Mouse (Mus musculus) 3134 (cell line): ENCODE results near the gene Cldn19.

ENCODE experiments used
- DNase-seq: peaks from one replicate; pipeline ENCODE4 v3.0.0-alpha.2; 2011; ENCODE audit warnings: low spot score; ENCODE audit not compliant: insufficient read length; ENCODE audit errors: extremely low read depth

Cldn19 gene

DNA sequence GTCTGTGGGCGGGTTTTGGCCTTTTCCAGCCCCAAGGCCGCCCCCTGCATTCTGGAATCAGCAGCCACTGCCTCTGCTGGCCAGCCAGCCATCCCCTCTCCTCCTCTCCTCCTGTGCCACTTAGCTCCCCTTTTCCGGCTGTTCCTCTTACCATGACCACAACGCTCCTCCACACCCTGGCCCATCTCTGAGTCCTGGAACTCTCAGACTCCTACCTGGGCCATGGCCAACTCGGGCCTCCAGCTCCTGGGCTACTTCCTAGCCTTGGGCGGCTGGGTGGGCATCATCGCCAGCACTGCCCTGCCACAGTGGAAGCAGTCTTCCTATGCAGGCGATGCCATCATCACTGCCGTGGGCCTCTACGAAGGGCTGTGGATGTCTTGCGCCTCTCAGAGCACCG lies at the start of gene Cldn19:
Gene Cldn19, plus strand, starts transcription at position 64 of the 400 bp plus-strand sequence.
- DNase-seq = no peak

DNA sequence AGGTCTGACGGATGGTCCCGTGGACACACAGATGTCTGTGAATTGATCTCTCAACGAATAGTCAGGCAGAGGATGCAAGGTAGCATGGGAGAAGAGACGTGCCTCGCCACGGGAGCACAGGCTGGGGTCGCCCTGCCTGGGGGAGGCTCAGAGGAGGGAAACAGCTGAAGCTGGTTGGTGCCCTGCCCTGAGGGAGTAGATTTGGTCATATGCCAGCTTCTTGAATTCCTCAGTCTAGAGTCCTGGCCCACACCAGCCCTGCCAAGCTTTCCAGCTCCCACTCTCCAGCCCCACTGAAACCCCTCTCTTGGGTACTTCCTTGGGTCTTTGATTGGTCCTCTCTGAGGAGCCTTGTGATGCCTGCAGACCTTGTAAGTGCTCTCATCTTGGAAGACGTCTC lies 38.5 kb upstream of the Cldn19 start:
- DNase-seq = no peak

DNA sequence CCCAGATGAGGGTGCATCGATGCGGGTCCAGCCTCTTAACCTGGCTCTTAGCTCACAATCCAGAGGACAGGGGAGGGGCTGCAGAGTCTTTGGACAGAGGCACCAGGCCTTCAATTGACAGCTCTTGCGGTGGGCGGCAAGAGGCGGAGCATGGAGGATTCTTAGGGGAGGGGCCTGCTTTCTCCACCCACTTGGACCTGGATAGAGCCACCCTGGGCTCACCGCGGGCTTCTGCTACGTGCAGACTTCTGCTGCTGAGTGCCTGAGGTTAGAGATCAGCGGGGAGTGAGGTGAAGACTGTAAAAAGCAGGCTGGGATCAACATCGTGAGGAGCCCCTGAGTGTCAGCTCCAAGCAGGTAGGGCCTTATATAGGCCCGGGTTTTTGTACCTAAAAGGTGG lies 37.0 kb upstream of the Cldn19 start, which contains the start of gene Tmem269:
Gene Tmem269, minus strand, starts transcription at position 49 of the 400 bp plus-strand sequence.
- DNase-seq = no peak

DNA sequence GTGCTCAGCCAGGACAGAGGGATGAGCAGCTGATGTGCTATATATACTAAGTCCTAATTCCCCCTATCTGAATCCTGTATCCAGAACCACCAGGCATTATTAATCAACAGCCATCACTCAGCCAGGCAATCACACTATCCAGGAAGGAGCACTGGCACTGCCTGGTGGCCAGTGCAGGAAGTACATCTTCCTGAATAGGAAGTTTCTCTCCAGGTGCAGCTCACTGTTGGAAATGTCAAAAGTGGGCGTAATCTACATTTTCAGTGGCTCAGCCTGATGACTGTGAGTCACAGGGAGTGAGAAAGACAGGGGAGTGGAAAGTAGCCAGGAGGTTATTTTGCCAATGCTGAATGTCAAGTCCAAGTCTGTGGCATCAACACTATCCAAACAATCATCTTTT lies 31.5 kb upstream of the Cldn19 start:
- DNase-seq = peak; percentile 47

DNA sequence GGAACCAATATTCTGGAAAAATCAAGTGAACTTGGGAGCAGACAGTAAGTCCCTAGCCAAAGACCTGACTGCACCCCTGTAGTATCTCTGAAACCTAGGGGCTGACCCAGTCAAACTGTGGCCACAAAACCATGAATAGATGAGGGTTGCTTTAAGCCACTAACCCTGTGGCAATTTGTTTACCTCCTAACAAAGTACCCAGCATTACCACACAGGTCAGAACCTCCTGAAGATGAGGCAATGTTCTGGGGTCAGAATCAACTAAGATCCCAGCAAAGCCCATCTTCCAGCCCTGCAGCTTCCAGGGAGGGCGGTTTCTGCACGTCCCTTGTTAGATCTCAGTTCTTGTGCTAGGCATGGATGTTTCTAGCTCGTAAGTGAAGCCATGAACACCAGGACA lies 30.7 kb upstream of the Cldn19 start:
- DNase-seq = no peak

DNA sequence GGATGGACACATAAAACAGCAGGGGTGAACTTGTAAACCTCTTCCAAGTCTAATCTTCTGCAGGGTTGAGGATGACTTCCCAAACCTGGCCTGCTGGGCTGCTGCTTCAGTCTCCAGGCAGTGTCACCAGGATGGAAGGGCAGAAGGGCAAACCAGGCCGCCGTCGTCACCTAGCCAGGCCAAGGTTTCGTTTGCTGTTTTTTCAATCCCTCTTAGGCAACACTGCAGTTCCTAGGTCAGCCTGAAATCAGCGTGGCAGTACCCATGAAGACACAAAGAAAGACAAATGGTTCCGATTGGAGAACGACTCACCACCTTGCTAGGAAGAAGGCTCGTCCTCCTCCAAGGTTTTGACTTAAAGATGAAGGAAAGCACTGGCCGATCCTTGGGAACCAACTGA lies 29.5 kb upstream of the Cldn19 start:
- no peak for DNase-seq

DNA sequence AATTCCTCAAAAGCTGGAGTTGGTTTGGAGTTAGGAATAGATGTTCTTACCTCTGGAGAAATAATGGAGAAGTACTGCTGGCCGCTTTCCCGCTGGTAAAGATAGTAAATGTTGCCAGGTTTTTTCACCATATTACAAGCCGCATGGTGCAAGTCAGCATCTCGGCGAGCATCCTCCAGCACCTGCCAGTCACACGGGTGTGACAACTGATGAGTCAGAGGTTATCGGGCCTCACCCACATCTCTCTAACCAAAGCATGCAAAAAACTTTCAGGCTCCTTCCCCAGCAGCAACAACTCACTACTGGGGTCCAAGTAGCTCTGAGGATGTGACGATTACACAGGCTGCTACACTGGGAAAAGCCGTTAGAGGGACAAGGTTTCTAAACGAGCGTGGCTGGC lies 28.5 kb upstream of the Cldn19 start:
- no peak for DNase-seq

DNA sequence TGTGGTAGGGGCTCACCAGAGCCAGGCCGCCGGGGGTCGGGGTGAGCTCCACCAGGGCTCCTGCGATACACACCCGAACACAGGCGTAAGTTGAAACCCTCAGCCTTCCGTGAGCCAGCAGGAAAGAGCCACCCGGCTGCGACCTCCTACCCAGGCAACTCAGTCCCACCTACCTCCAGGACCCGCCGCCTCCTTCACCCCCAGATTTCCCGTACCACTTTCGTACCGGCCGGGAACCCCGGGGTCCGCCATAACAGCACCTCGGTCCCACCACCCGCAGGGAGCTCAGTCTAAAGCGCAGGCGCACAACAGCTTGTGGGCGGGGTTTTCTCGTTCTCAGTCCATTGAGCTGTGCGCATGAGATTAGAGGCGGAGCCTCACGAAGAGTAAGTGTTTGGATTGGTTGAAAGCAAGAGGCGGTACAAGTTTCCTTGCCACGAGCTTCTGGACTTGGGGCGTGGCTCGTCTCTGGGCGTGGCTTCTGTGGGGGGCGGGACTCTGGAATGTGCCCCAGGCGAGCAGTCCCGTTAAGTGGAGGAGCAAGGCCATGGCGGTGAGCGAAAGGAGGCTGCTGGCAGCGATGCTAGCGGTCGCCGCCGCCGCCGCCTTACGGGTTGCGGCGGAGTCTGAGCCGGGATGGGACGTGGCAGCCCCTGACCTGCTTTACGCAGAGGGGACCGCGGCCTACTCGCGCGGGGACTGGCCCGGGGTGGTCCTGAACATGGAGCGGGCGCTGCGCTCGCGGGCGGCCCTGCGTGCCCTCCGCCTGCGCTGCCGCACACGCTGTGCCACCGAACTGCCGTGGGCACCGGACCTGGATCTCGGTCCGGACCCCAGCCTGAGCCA lies 22.6 kb upstream of the Cldn19 start, which contains the start of the genes AU022252 and P3h1:
Gene AU022252, minus strand, starts transcription at position 303 of the 846 bp plus-strand sequence.
Gene P3h1, plus strand, starts transcription at position 506 of the 846 bp plus-strand sequence.
- DNase-seq = peak; percentile 96

DNA sequence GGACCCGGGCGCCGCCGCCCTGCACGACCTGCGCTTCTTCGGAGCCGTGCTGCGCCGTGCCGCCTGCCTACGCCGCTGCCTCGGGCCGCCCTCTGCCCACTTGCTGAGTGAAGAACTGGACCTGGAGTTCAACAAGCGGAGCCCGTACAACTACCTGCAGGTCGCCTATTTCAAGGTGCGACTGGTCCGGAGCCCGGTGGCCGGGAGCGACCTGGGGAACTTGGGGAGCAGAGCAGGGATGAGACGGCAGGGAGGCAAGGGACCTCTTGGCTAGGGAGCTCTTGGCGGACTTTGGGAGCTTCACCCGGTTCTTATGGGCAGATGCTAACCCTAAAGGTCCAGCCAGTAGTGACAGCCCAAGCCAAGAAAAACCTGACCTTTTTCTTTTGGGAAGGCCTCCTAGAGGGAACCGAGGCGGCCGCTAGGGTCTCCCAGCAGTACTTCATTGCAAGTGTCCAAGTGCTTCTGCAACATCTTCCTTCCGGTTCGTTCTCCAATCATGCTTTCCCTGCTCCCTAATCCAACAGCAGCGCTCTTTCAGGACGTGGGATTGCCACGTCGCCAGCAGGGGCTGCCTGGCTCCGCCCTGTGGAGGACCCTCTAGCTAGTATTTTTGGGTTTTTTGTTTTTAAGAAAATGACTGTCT lies 21.8 kb upstream of the Cldn19 start:
- DNase-seq = peak; percentile 62

DNA sequence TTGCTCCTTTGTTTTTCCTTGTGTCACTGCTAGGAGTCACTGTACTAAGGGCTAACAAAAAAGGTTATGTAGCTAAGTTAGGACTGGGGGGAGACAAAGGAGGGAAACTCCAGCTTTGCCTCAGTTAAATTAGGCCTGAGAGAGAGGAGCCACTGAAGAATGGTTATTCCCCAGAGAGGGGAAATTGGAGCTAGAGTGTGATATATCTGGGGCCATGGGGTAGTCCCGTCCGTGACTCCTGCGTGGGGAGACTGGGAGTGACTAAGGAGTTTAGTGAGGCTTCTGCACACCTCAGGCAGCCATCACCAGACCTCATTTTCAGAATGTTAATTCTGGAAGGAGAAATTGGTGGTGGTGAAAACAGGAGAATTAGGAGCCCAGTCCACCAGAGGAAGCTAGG lies 20.9 kb upstream of the Cldn19 start:
- no peak for DNase-seq

DNA sequence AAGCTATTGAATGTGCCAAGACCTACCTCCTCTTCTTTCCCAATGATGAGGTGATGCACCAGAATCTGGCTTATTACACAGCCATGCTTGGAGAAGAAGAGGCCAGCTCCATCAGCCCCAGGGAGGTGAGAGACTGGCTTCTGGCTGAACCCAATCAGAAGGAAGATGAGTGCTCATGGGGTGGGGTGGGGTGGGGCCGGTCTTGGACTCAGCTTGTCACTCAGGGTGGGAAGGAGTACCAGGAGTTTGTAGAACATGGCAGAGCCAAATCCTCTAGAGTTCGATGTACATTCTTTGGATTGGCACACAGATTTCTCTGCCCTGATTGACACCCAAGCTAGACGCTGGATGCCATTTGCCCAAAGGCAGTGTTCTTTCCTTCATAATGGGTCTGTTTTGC lies 16.6 kb upstream of the Cldn19 start:
- DNase-seq = no peak

DNA sequence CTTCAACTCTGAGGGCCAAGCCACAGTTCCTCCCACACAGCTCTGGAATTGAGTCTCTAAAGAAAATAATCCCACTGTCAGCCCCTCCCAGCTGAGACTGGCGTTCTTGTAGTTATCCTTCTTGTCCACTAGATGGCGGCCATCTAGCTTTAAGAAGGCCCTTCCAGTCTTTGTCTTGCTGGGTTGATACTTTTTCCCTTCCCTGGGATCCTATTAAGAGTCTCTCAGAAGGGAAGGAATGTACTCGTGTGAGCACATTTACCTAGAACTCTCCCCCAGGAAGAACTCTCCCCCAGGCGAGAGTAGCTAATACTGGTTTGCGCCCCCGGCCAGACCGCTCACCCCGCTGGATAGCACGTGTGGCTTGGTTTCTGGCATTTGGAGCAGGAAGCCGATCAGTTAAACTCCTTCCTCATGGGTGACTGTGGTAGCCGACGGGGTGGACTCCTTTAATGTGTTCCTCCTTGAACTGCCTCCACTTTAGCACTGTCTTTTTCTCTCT lies 16.0 kb upstream of the Cldn19 start:
- peak; percentile 51 for DNase-seq

DNA sequence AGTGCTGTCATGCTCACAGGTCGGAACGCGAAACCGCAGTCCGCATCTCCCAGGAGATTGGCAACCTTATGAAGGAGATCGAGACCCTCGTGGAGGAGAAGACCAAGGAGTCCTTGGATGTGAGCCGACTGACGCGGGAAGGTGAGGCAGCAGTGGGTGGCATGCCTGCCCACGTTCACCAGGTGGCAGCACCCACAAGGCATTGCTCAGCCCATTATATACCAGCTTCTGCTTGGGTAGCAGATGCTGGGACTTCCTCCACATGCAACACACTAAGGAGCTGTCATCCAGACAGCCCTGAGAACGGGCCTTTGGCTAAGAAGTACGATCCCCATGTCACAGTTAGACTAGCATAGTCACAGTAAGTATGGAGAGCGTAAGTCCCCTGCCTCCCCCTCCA lies 13.6 kb upstream of the Cldn19 start:
- DNase-seq = no peak

DNA sequence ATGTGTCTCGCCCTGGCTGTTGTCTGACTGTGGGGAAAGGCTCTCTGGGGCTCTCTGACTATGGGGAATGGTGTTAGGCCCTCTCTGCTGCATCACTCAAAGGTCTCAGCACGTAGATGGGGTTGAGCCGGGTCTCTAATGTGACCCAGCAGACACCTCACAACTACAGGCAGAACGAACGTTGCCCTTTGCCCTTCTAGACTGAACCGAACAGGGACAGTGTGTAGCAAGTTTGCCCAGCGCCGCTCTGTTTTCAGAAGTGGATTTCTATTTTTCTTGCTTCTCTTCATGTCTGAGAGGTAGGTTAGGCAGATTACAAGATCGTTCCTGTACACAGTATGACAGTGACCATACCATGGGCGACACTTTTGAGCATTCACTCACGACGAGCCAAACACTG lies 12.6 kb upstream of the Cldn19 start:
- DNase-seq = no peak

DNA sequence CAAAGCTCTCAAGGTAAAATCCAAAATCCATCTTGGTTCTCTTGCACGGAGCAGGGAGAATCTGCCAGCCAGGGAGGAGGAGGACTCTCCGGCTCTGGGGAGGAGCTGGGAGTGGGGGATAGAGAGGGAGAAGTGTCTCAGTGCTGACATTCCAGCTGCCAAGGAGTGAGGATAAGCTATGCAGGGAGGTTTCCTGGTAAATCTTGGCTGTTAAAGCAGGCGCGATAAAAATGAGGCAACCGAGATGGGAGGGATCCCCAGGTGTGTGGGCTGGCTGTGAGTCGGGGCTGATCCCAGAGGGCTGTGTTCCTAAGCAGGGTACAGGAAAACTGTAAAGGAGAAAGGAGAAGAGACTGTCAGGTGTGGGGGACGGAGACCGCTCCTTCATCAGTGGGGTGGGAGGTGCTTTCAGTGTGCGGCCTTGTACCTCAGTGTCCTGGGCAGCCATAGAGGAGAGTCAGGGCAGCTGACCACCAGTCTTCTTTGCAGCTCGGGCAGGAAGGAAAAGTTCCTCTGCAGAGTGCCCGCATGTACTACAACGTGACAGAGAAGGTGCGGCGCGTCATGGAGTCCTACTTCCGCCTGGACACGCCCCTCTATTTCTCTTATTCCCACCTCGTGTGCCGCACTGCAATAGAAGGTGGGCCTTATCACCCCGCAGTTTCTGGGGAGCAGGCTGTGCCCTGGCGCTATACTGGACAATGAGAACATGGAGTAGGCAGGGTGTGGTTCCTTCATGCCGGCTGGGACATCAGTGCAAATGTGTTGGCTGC lies 10.6 kb upstream of the Cldn19 start:
- DNase-seq = no peak

DNA sequence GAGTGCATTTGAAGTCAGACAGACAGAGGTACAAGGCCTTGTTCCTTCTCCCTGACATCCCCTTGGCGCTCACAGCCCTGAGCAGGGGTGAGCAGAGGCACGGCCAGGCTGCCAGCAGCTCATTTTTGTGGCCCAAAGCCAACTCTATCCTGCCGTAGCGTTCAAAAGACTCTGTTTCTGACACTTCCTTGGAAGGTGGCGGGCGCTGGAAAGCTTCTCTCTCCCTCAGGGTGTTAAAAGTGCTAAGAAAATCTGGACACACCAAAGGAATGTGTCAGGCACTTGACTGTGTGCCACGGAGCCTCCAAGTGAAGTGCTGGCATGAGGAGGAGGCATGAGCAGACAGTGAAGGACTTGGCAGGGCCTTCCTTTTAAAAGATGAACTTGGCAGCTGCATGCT lies 9.7 kb upstream of the Cldn19 start:
- peak; percentile 38 for DNase-seq

DNA sequence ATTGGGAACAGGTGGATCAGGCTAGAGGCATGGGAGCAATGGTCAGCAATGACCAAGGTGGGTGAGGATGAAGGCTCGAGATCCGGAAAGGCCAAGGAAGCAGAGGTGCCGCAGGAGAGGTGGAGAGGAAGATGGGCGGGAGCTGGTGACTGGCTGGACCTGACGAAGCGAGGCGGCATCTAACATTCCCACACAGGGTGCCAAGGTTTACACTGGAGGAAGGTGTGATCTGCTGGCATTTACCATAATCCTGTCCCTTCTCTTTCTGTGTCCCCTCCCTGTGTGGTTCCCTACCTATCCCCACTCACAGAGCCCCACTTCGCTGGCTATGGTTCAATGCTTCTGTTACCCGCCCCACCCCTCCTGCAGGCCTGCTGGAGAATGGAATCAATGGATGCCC lies 9.3 kb upstream of the Cldn19 start:
- DNase-seq = no peak

DNA sequence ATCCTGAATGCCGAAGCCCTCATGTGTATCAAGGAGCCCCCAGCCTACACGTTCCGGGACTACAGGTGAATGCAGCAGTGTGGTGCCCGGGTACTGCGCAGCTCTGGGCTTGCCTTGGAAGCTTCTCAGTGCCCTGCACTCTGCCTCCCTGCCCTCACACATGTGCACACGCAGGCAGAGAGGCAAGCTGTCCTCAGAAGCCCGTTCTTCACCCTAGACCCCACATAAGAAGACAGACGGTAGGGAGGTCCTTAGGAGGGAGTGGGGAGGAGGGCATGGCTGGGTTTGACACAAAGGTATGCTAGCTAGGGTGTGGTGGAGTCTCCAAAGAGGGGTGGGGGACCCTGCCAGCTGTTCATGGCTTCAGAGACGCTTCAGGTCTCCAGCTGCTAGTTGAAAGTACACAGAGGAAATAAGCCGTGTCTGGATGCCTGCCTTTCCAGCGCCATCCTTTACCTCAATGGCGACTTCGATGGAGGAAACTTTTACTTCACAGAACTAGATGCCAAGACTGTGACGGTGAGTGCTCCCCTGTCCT lies 8.5 kb upstream of the Cldn19 start:
- DNase-seq = no peak

DNA sequence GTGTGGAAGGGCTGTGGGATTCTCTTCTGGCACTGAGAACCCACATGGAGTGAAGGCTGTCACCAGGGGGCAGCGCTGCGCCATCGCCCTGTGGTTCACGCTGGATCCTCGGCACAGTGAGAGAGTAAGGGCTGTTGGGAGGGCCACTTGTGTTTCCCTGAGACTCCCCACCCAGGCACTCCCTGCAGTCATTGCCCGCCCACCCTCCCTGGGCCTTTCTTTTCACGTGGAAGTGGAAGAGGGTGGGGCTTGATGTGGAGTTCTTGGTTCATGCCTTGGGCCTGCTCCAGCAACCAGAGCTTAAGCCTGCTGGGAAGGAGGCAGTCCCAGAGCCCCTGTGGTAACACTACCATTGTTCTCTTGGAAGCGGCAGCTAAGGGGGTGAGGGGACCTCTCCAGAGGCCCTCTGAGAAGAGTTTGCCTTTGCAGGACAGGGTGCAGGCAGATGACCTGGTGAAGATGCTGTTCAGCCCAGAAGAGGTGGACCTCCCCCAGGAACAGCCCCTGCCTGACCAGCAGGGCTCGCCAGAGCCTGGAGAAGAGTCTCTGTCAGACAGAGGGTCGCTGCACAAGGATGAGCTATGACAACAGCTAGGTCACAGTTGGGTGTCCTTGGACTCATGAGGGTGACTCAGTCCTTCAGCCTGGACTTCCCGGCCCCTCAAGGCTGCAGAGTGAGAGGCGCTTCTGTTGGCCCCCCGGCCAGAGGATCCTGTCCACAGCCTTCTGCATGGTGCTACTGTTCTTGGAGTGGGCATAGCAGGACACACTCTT lies 7.6 kb upstream of the Cldn19 start:
- DNase-seq = peak; percentile 49

DNA sequence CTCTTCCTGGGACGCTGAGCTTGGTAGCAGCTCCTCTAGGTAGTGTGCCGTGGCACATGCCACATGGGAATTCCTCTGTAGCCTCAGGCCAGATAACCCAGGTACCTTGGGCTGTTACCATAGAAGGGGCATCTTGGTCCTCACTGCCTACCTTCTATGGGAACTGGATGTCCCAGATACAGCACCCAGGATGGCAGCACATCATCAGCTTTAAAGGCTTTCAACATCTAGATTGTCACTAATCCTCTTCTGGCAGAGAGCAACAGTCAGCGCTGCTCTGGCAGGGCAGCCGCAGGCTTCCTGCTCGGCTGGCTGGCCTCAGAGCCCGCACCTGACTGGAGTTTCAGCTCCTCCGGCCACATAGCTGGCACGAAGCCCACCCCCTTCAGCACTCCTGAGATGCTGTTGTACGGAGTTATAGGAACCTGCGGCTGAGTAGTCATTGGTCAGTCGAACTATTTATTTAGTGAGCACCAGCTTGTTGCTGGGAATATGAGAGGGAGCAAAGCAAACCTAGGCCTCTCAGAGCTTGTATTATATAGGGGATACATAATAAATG lies 6.7 kb upstream of the Cldn19 start:
- DNase-seq = no peak
